Mouse (Mus musculus) midbrain, embryonic 12.5 days (tissue): ENCODE measurements around the gene Uts2b. TPM values are rescaled to one million over a fixed set of nuclear protein-coding genes. Genes with fewer than 3 reads are reported as not detected.

ENCODE experiments used
- ATAC-seq: fragments of 200-750 bp; cut with Nextera tagmentation; 2 replicates; pipeline ENCODE4 v1.8.0; 2017; ENCODE audit warnings: low read depth, moderate TSS enrichment, moderate library complexity; ENCODE audit not compliant: low FRiP score
- H3K27ac ChIP-seq: fragments of 300-500 bp; sonication (generic); replicated peaks from 2 replicates; pipeline ENCODE4 v1.5.1; 2016; ENCODE audit warnings: mild to moderate bottlenecking
- H3K27me3 ChIP-seq: fragments of 300-500 bp; sonication (generic); 2 replicates; pipeline ENCODE4 v1.6.1; 2016; ENCODE audit warnings: mild to moderate bottlenecking
- H3K36me3 ChIP-seq: fragments of 300-500 bp; sonication (generic); 2 replicates; pipeline ENCODE4 v1.6.1; 2016
- H3K4me1 ChIP-seq: fragments of 300-500 bp; sonication (generic); 2 replicates; pipeline ENCODE4 v1.6.1; 2016
- H3K4me2 ChIP-seq: fragments of 300-500 bp; sonication (generic); replicated peaks from 2 replicates; pipeline ENCODE4 v1.6.1; 2016; ENCODE audit warnings: mild to moderate bottlenecking, moderate library complexity
- H3K4me3 ChIP-seq: fragments of 300-500 bp; sonication (generic); 2 replicates; pipeline ENCODE4 v1.5.1; 2016; ENCODE audit warnings: mild to moderate bottlenecking
- H3K9ac ChIP-seq: fragments of 300-500 bp; sonication (generic); replicated peaks from 2 replicates; pipeline ENCODE4 v1.6.1; 2016; ENCODE audit warnings: mild to moderate bottlenecking, moderate library complexity
- H3K9me3 ChIP-seq: fragments of 300-500 bp; sonication (generic); 2 replicates; pipeline ENCODE4 v1.6.1; 2016; ENCODE audit warnings: mild to moderate bottlenecking
- WGBS: fragments of 180-500 bp; shearing (Covaris S2); methylation state at CpG from one replicate; pipeline ENCODE4 v1.1.7; 2016; 5-methylcytosine and 5-hydroxymethylcytosine counted together
- polyA plus RNA-seq: library from polyadenylated mRNA; unstranded; fragments of >200 nt; fragmentation: Nextera tagmentation; extraction: Ambion mirVana; gene quantifications from 2 replicates; pipeline ENCODE4 v1.2.1, GENCODE M21; 2016

Gene Uts2b
- polyA plus RNA-seq: not detected in 2 replicates

DNA sequence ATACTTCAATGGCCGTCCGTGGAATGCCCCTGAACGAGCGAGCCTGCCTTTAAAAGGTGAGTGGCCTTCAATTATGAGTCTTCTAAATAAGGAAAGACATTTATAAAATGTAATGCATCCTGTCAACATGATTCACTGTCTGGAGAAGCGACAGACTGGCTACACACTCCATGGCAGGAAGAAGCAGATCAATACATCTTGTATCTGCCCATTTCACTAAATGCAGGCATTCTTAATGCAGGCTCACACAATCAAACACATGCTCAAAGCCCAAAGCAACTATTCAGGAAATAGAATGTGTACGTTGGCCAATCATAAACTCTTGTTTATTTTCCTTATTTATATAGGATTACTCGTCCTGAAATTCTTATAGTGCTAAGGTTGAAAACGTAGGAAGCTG is at the start of gene Uts2b:
Gene Uts2b, minus strand, starts transcription at position 49 of the 400 bp plus-strand sequence.
- Histone ChIP-seq H3K27ac (no peak within 1 kb of the TSS), H3K36me3 (no peaks in the 10 kb centered on the region), H3K9ac (no peak within 1 kb of the TSS), H3K9me3 (no peaks in the 10 kb centered on the region), H3K4me2 (no peak within 1 kb of the TSS), H3K4me3 (no peak within 1 kb of the TSS), H3K27me3 (no peaks in the 10 kb centered on the region), H3K4me1 (no peaks in the 10 kb centered on the region)
- ATAC-seq: no peak
- 86% methylated on average over 8 of the region's 8 CpGs for WGBS

DNA sequence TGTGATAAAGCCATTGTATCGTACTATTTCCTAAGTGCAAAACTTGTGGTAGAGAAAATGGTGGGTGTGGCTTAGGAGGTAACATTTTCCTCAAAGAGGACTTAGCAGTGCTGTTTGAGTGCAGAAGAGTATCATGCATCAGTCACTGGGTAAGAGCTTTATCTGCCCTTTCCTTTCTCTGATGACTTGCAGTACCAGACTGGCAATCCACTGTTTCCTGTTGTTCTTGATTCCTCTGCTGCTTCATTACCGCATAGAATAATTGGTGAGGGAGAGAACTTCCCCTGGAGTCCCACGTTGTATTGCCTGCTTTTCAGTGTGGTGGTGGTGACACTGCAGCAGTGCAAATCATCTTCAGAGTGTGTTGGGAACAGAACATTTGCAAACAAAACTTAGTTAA is 47.6 kb upstream of the Uts2b start:
- peaks cover 75% of the 10 kb centered on the region for H3K36me3 ChIP-seq
- WGBS: 89% methylated on average over 3 of the region's 3 CpGs

GRCm38 (mm10) chr16:27416937-27417584 is 47.0 kb upstream of the Uts2b start:
- H3K9ac ChIP-seq: no peak overlapping the region
- no peak overlapping the region for H3K4me3 ChIP-seq
- H3K4me1 ChIP-seq: no peaks in the 10 kb centered on the region
- H3K36me3 ChIP-seq: peaks cover 73% of the 10 kb centered on the region
- no peaks in the 10 kb centered on the region for H3K27me3 ChIP-seq
- H3K27ac ChIP-seq: no peak overlapping the region
- WGBS: 97% methylated on average over 6 of the region's 6 CpGs
- ATAC-seq: no peak
- H3K9me3 ChIP-seq: peaks cover 3% of the 10 kb centered on the region; the same call in 1 of the 2 replicates
- no peak overlapping the region for H3K4me2 ChIP-seq

More for the DNA sequence above, 47.6 kb upstream of the Uts2b start:
- no peak for ATAC-seq
- no peak overlapping the region for H3K4me3 ChIP-seq
- H3K27me3 ChIP-seq: no peaks in the 10 kb centered on the region
- peaks cover 6% of the 10 kb centered on the region; the same call in 1 of the 2 replicates for H3K9me3 ChIP-seq
- no peak overlapping the region for H3K27ac ChIP-seq
- no peaks in the 10 kb centered on the region for H3K4me1 ChIP-seq
- no peak overlapping the region for H3K9ac ChIP-seq
- H3K4me2 ChIP-seq: no peak overlapping the region

- no peak overlapping the region for H3K4me2 ChIP-seq
- H3K9ac ChIP-seq: no peak overlapping the region
- no peak overlapping the region for H3K4me3 ChIP-seq
- no peaks in the 10 kb centered on the region for H3K27me3 ChIP-seq
- no peaks in the 10 kb centered on the region for H3K4me1 ChIP-seq
- no peak for ATAC-seq
- H3K9me3 ChIP-seq: no peaks in the 10 kb centered on the region
- peaks cover 23% of the 10 kb centered on the region for H3K36me3 ChIP-seq
- H3K27ac ChIP-seq: no peak overlapping the region
Observed at GRCm38 (mm10) chr16:27404107-27404506, 34.1 kb upstream of the Uts2b start.

- ATAC-seq: no peak
- Histone ChIP-seq H3K27me3 (no peaks in the 10 kb centered on the region), H3K9me3 (no peaks in the 10 kb centered on the region), H3K36me3 (peaks cover 9% of the 10 kb centered on the region), H3K4me3 (no peak overlapping the region), H3K4me2 (no peak overlapping the region), H3K4me1 (no peaks in the 10 kb centered on the region), H3K9ac (no peak overlapping the region), H3K27ac (no peak overlapping the region)
- 93% methylated on average over 2 of the region's 2 CpGs for WGBS
Observed at GRCm38 (mm10) chr16:27401579-27401978, 31.5 kb upstream of the Uts2b start.

- Histone ChIP-seq H3K27me3 (no peaks in the 10 kb centered on the region), H3K36me3 (no peaks in the 10 kb centered on the region), H3K4me2 (no peak overlapping the region), H3K27ac (no peak overlapping the region), H3K4me3 (no peak overlapping the region), H3K9me3 (no peaks in the 10 kb centered on the region), H3K9ac (no peak overlapping the region), H3K4me1 (no peaks in the 10 kb centered on the region)
- 93% methylated on average over 6 of the region's 6 CpGs for WGBS
- ATAC-seq: no peak
Observed at GRCm38 (mm10) chr16:27399719-27400253, 29.7 kb upstream of the Uts2b start.

DNA sequence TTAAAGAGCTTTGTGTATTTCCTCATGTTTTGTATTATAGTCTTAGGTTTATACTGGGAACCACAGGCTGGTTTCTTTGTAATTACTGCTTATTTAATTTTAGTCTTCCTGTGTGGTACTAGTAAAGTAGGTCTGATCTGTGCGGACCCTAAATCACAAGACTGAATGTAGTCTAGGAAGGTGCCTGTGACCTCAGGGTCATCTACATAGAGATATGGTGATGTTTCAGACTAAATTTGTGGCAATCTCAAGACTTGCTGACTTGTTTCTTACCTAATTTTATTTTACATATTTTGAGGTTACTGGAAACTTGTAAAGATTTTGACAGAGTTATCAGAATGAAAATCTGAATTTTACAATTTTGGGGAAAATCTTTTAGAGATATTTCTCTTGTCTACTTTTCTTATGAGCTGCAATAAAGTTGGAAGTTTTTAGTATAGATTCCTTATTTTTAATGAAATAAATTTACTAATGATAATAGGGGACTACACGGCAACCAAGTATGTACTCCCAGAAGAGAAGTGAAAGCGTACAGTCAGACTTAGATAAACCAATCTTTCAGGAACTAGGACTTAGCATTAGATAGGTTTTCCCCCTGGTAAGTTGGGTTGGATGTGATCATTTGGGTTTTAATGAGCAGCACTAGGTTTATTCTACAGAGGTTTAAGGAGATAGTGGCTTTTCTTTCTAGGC is 29.1 kb upstream of the Uts2b start:
- H3K27me3 ChIP-seq: no peaks in the 10 kb centered on the region
- no peaks in the 10 kb centered on the region for H3K9me3 ChIP-seq
- ATAC-seq: no peak
- H3K4me2 ChIP-seq: no peak overlapping the region
- no peaks in the 10 kb centered on the region for H3K4me1 ChIP-seq
- no peak overlapping the region for H3K4me3 ChIP-seq
- no peak overlapping the region for H3K27ac ChIP-seq
- WGBS: 94% methylated on average over 3 of the region's 3 CpGs
- no peaks in the 10 kb centered on the region for H3K36me3 ChIP-seq
- H3K9ac ChIP-seq: no peak overlapping the region

- Histone ChIP-seq H3K4me2 (no peak overlapping the region), H3K9me3 (no peaks in the 10 kb centered on the region), H3K9ac (no peak overlapping the region), H3K27me3 (no peaks in the 10 kb centered on the region), H3K36me3 (no peaks in the 10 kb centered on the region), H3K4me3 (no peak overlapping the region), H3K27ac (no peak overlapping the region), H3K4me1 (no peaks in the 10 kb centered on the region)
- 100% methylated on average over 1 of the region's 1 CpGs for WGBS
- no peak for ATAC-seq
Observed at GRCm38 (mm10) chr16:27396951-27397350, 26.9 kb upstream of the Uts2b start.

DNA sequence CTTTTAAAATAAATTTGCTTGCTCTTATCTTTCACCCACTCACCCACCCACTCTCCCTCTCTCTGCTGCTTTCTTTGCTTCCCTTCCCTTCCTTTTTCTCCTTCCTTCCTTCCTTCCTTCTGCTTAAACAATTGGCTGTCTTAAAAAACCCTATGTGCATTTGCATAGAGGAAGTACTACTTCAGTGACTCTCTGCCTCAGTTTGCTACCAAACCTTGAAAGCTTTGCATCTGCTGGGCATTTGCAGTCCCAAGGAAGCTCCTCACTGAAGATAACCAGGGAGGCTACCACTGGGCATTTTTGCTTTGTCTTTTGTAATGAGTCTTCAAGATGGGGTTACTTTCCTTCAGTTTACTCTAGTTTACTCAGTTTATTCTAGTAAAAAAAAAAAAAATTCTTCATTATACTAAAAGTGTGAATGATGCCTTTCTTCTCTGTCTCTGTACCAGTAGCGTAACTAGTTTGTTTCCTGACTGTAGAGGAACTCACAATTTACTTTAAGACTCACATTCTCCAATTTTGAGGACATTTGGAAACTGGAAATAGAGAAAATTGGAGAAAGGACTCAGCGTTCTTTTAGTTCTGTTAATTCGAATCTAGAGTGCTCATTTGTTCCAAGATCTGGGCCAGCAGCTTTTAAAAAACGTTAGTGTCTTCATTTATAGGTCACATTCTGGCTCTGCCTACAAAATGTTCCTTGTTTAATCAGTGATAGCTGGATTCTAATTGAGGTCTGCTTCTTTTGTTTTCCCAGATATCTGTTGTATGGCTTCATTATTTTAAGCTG is 25.4 kb upstream of the Uts2b start:
- peaks cover 9% of the 10 kb centered on the region for H3K4me1 ChIP-seq

DNA sequence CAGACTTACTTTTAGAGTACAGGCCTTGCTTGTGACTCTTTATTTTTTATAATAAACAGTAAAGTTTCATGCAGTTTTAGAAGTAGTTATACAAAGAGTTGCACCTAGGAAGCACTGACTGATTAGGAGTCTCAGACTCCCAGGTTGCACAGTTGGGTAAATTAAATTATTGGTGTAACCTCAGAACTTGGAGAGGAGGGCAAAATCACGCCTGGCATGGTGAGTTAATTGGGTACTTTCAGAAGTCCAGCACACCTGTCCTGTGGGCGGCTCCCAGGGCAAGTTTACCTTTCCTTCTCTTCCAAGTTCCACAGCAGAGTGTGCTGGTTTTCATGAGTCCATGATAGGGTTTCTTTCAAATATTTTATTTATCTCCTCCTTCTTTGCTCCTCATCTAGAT is 21.8 kb upstream of the Uts2b start:
- 92% methylated on average over 2 of the region's 2 CpGs for WGBS
- Histone ChIP-seq H3K27me3 (no peaks in the 10 kb centered on the region), H3K9ac (no peak overlapping the region), H3K4me3 (no peak overlapping the region), H3K36me3 (no peaks in the 10 kb centered on the region), H3K4me1 (peaks cover 21% of the 10 kb centered on the region), H3K9me3 (no peaks in the 10 kb centered on the region), H3K27ac (no peak overlapping the region), H3K4me2 (no peak overlapping the region)
- no peak for ATAC-seq

More for the DNA sequence above, 25.4 kb upstream of the Uts2b start:
- Histone ChIP-seq H3K27ac (no peak overlapping the region), H3K36me3 (no peaks in the 10 kb centered on the region), H3K9me3 (no peaks in the 10 kb centered on the region), H3K27me3 (no peaks in the 10 kb centered on the region), H3K9ac (no peak overlapping the region), H3K4me2 (no peak overlapping the region), H3K4me3 (no peak overlapping the region)
- ATAC-seq: no peak
- 93% methylated on average over 4 of the region's 4 CpGs for WGBS

DNA sequence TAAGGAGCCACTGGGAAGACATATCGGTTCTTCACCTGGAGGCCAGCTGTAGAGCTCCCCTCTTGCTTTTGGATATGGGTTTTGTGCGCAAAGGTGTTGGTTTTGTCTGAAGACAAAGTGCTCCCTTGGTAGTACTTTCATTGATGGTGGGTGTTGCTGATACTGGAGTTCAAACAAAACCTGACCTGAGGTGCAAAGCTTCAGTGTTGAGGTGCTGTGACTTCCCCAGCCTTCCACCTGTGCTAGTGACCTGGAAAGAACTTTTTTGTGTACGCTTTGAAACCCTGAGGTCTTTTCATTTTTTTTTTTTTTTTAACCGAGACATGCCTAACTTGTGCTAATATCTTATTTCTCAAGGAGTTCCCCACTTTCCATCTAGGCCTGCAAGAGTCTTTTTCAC is 20.3 kb upstream of the Uts2b start:
- 96% methylated on average over 4 of the region's 4 CpGs for WGBS
- no peaks in the 10 kb centered on the region for H3K27me3 ChIP-seq
- peak overlapping the region; percentile 95 for H3K9ac ChIP-seq
- ATAC-seq: no peak
- H3K36me3 ChIP-seq: no peaks in the 10 kb centered on the region
- H3K4me2 ChIP-seq: peak overlapping the region; percentile 77
- no peaks in the 10 kb centered on the region for H3K9me3 ChIP-seq
- H3K4me1 ChIP-seq: peaks cover 21% of the 10 kb centered on the region
- no peak overlapping the region for H3K27ac ChIP-seq
- peak overlapping the region; percentile 92 for H3K4me3 ChIP-seq
